ENCODE assay signal across 9 mouse cellular contexts in genomic region chr11:82870173-82871030, GRCm38 (mm10). TPM values are rescaled to one million over a fixed set of nuclear protein-coding genes. Genes with fewer than 3 reads are reported as not detected.
DNase-seq lines count a peak whose midpoint lies in the region; ATAC-seq lines count a peak whose summit lies in the region.
"Had no signal": no experiment of that assay in that cellular context is flagged by ENCODE, and none has a peak within 500 bp of the region (broad histone marks: within the 10 kb centered on the region; RNA-seq: fewer than 3 reads in every experiment).

No protein-coding gene starts in this region.

- H3K27ac ChIP-seq in brown adipose tissue, adult 24 weeks (replicated peaks; ENCODE audit: low read depth, low read length): peak overlapping the region; percentile 64
- H3K27ac ChIP-seq in forebrain, embryonic 16.5 days (ENCODE audit: low read length): no peak overlapping the region
- peak overlapping the region; percentile 79 for H3K27ac ChIP-seq in lung, embryonic 15.5 days
- 0 out of 2 replicates have a peak overlapping the region, but pooled peaks have one; percentile 42 for H3K27ac ChIP-seq in neural tube, embryonic 15.5 days (replicated peaks)

- peak; percentile 21 for ATAC-seq in forebrain, embryonic 16.5 days
- ATAC-seq in lung, embryonic 15.5 days (ENCODE audit: borderline replicate concordance, extremely low read depth, low FRiP score, low TSS enrichment): peak; percentile 72
- ATAC-seq in neural tube, embryonic 15.5 days (ENCODE audit: low FRiP score): peak; percentile 40

- intact Hi-C loops in heart, postnatal 25 days (cut with DNase I): loop anchor here (2.0 kb wide), 2 partner anchors 38 to 52 kb away; partner anchors contain the start of gene Nle1

- H3K27me3 ChIP-seq in forebrain, embryonic 16.5 days (replicated peaks; ENCODE audit: control insufficient read depth, insufficient read depth, low read length): no peaks in the 10 kb centered on the region
- H3K27me3 ChIP-seq in lung, embryonic 15.5 days: no peaks in the 10 kb centered on the region
- no peaks in the 10 kb centered on the region for H3K27me3 ChIP-seq in neural tube, embryonic 15.5 days (replicated peaks)

- no peaks in the 10 kb centered on the region for H3K36me3 ChIP-seq in forebrain, embryonic 16.5 days (ENCODE audit: control insufficient read depth, insufficient read depth)
- no peaks in the 10 kb centered on the region for H3K36me3 ChIP-seq in lung, embryonic 15.5 days
- H3K36me3 ChIP-seq in neural tube, embryonic 15.5 days: no peaks in the 10 kb centered on the region

- DNase-seq in MN1 (ENCODE audit: low spot score): peak; percentile 33
- peak; percentile 26 for DNase-seq in heart, postnatal 25 days (ENCODE audit: low spot score)
- DNase-seq in layer of hippocampus, adult 11-12 months (ENCODE audit: low spot score): peak; percentile 67
- DNase-seq in urinary bladder, postnatal 36 days (ENCODE audit: low spot score in 2 of 2): peak; percentile 47 to 58

- peaks cover 2% of the 10 kb centered on the region; the same call in 1 of the 2 replicates for H3K4me1 ChIP-seq in brown adipose tissue, adult 24 weeks (ENCODE audit: control insufficient read depth, insufficient read depth, insufficient read length, low read length)
- H3K4me1 ChIP-seq in forebrain, embryonic 16.5 days (replicated peaks; ENCODE audit: control insufficient read depth, insufficient read depth, low read length): peaks cover 16% of the 10 kb centered on the region
- H3K4me1 ChIP-seq in lung, embryonic 15.5 days: peaks cover 4% of the 10 kb centered on the region; the same call in 1 of the 2 replicates
- H3K4me1 ChIP-seq in neural tube, embryonic 15.5 days: peaks cover 16% of the 10 kb centered on the region

- peak overlapping the region; percentile 55 for H3K9ac ChIP-seq in forebrain, embryonic 16.5 days (replicated peaks; ENCODE audit: low read depth, low read length)
- peak overlapping the region; percentile 72 for H3K9ac ChIP-seq in lung, embryonic 15.5 days
- peak overlapping the region; percentile 72 for H3K9ac ChIP-seq in neural tube, embryonic 15.5 days (replicated peaks)

- 6% methylated on average over 36 of the region's 36 CpGs for WGBS in forebrain, embryonic 16.5 days
- under 1% methylated on average over 36 of the region's 36 CpGs for WGBS in lung, embryonic 15.5 days
- WGBS in neural tube, embryonic 15.5 days: 5% methylated on average over 36 of the region's 36 CpGs

- peak overlapping the region; percentile 48 for H3K4me2 ChIP-seq in forebrain, embryonic 16.5 days (ENCODE audit: low read length)
- peak overlapping the region; percentile 81 for H3K4me2 ChIP-seq in lung, embryonic 15.5 days
- H3K4me2 ChIP-seq in neural tube, embryonic 15.5 days: peak overlapping the region; percentile 87

- H3K9me3 ChIP-seq in forebrain, embryonic 16.5 days (ENCODE audit: control insufficient read depth, low read length): no peaks in the 10 kb centered on the region
- no peaks in the 10 kb centered on the region for H3K9me3 ChIP-seq in lung, embryonic 15.5 days
- H3K9me3 ChIP-seq in neural tube, embryonic 15.5 days (replicated peaks): no peaks in the 10 kb centered on the region

- H3K4me3 ChIP-seq in brown adipose tissue, adult 24 weeks (ENCODE audit: insufficient read depth, low read depth, low read length): peak overlapping the region; percentile 86
- H3K4me3 ChIP-seq in forebrain, embryonic 16.5 days (replicated peaks; ENCODE audit: low read length): peak overlapping the region; percentile 58
- H3K4me3 ChIP-seq in lung, embryonic 15.5 days: peak overlapping the region; percentile 93
- peak overlapping the region; percentile 76 for H3K4me3 ChIP-seq in neural tube, embryonic 15.5 days (replicated peaks)

RNA-seq across cellular contexts. Expression of gene Rffl, which starts 0.6 kb away (rescaled TPM):
- polyA plus RNA-seq in brown adipose tissue, adult 24 weeks (2012; ENCODE audit: insufficient read depth, insufficient read length, missing spikeins): 4.3 and 6.3 TPM in 2 replicates
- 8.8 and 9.3 TPM in 2 replicates for polyA plus RNA-seq in forebrain, embryonic 16.5 days (2015; fragmentation: Nextera tagmentation; extraction: Ambion mirVana)
- 1 to 10 TPM; 3.8 to 4.2 TPM for total RNA-seq in heart, postnatal 25 days (2021)
- 11.5 and 12.0 TPM in 2 replicates for polyA plus RNA-seq in lung, embryonic 15.5 days (2015; fragmentation: Nextera tagmentation; extraction: Ambion mirVana)
- polyA plus RNA-seq in neural tube, embryonic 15.5 days (2015; fragmentation: Nextera tagmentation; extraction: Ambion mirVana): 3.8 and 6.9 TPM in 2 replicates

RNA-seq across cellular contexts. Expression of gene Rad51d, which starts 20.0 kb away (rescaled TPM):
- polyA plus RNA-seq in brown adipose tissue, adult 24 weeks (2012; ENCODE audit: insufficient read depth, insufficient read length, missing spikeins): 13.4 and 21.8 TPM in 2 replicates
- polyA plus RNA-seq in forebrain, embryonic 16.5 days (2015; fragmentation: Nextera tagmentation; extraction: Ambion mirVana): 13.5 and 15.2 TPM in 2 replicates
- total RNA-seq in heart, postnatal 25 days (2021): 1 to 10 TPM; 8.0 to 9.3 TPM
- polyA plus RNA-seq in lung, embryonic 15.5 days (2015; fragmentation: Nextera tagmentation; extraction: Ambion mirVana): 12.2 and 13.2 TPM in 2 replicates
- polyA plus RNA-seq in neural tube, embryonic 15.5 days (2015; fragmentation: Nextera tagmentation; extraction: Ambion mirVana): 10.9 and 11.3 TPM in 2 replicates

RNA-seq across cellular contexts. Expression of gene Fndc8, which starts 21.5 kb away (rescaled TPM):
- polyA plus RNA-seq in brown adipose tissue, adult 24 weeks (2012; ENCODE audit: insufficient read depth, insufficient read length, missing spikeins): 0.79 TPM in 1 of 2 replicates, not detected in the other
- polyA plus RNA-seq in forebrain, embryonic 16.5 days (2015; fragmentation: Nextera tagmentation; extraction: Ambion mirVana): 0.43 and 1.1 TPM in 2 replicates
- not detected for total RNA-seq in heart, postnatal 25 days (2021)
- polyA plus RNA-seq in lung, embryonic 15.5 days (2015; fragmentation: Nextera tagmentation; extraction: Ambion mirVana): 0.11 and 0.12 TPM in 2 replicates
- 0.67 and 0.93 TPM in 2 replicates for polyA plus RNA-seq in neural tube, embryonic 15.5 days (2015; fragmentation: Nextera tagmentation; extraction: Ambion mirVana)
- total RNA-seq: left cerebral cortex, adult 18-20 months had no signal

RNA-seq across cellular contexts. Expression of gene Nle1, which starts 37.8 kb away (rescaled TPM):
- 3.8 and 6.7 TPM in 2 replicates for polyA plus RNA-seq in brown adipose tissue, adult 24 weeks (2012; ENCODE audit: insufficient read depth, insufficient read length, missing spikeins)
- polyA plus RNA-seq in forebrain, embryonic 16.5 days (2015; fragmentation: Nextera tagmentation; extraction: Ambion mirVana): 33.3 and 39.7 TPM in 2 replicates
- 10 to 100 TPM; 12.1 to 14.5 TPM for total RNA-seq in heart, postnatal 25 days (2021)
- polyA plus RNA-seq in lung, embryonic 15.5 days (2015; fragmentation: Nextera tagmentation; extraction: Ambion mirVana): 29.4 and 34.1 TPM in 2 replicates
- 35.9 and 37.5 TPM in 2 replicates for polyA plus RNA-seq in neural tube, embryonic 15.5 days (2015; fragmentation: Nextera tagmentation; extraction: Ambion mirVana)

RNA-seq across cellular contexts. Expression of gene Unc45b, which starts 39.9 kb away (rescaled TPM):
- polyA plus RNA-seq in brown adipose tissue, adult 24 weeks (2012; ENCODE audit: insufficient read depth, insufficient read length, missing spikeins): 9.1 and 14.2 TPM in 2 replicates
- 0.96 and 1.6 TPM in 2 replicates for polyA plus RNA-seq in forebrain, embryonic 16.5 days (2015; fragmentation: Nextera tagmentation; extraction: Ambion mirVana)
- 100 to 1,000 TPM; 172 to 215 TPM for total RNA-seq in heart, postnatal 25 days (2021)
- polyA plus RNA-seq in lung, embryonic 15.5 days (2015; fragmentation: Nextera tagmentation; extraction: Ambion mirVana): 10.7 and 11.2 TPM in 2 replicates
- 2.1 and 2.6 TPM in 2 replicates for polyA plus RNA-seq in neural tube, embryonic 15.5 days (2015; fragmentation: Nextera tagmentation; extraction: Ambion mirVana)

Comparison
In these comparisons a context has a peak if more than half of its experiments do, and no peak if none do; other contexts are left out.
1. ATAC-seq: peak in every context shown above with its lines; median percentile 72 in lung, embryonic 15.5 days; 40 in neural tube, embryonic 15.5 days; 21 in forebrain, embryonic 16.5 days.